Mouse (Mus musculus) frontal cortex, postnatal 25 days (tissue): ENCODE results near the gene Vsig10.
"Not testable (repeated sequence)": the region's sequence is repeated elsewhere in the genome, so short reads cannot be mapped to it uniquely, and the experiment has no call there.

Experiments
- DNase-seq, 2 experiments: peaks; one replicate each; pipeline ENCODE4 v3.0.0; 2022; ENCODE audit warnings: low spot score in 2 of 2

Gene Vsig10

GRCm38 (mm10) chr5:117355648-117356303, 36.9 kb downstream of the Vsig10 start:
- no peak for DNase-seq

DNA sequence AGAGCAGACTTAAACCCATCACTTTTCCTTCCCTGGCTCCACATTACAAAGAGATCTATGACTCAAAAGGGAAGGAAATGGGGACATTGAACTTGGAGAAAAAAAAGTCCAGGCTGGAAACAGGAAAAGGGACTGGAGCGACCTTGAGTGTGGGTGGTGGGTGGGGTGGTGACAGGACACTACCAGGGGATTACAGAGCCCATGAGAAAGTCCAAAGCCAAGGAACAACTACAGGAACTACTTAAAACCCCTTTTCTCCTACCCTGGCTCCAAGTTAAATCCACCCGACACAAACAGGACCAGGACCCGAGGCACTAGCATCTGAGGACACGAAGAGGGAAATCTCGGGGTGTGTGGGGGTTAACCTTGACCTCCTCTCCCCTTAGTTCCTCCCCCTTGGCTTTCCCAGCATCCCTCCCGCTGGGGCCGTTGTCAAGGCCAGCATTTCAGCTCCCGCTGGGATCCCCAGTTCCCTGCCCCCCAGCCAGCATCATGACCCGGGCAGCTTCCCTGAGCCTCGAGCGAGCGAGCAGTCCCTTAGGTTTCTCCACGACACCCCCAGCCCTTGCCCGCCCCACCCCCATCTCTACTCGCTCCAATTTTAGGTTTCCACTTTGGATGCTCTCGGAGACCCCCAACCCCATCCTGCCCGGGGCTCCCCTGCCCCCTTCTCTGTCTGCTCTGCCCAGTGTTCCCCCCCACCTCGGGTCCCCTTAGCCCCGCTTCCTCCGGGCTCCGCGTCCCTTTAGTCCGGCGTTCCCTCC, 37.7 kb downstream of the Vsig10 start:
- no peak for DNase-seq

GRCm38 (mm10) chr5:117357129-117357477, 38.2 kb downstream of the Vsig10 start, which contains the start of gene Wsb2:
Gene Wsb2 (plus strand): TSS chr5:117357304.
- peak; percentile 39 to 62 for DNase-seq

GRCm38 (mm10) chr5:117357478-117358247, 38.8 kb downstream of the Vsig10 start:
- DNase-seq: no peak

DNA sequence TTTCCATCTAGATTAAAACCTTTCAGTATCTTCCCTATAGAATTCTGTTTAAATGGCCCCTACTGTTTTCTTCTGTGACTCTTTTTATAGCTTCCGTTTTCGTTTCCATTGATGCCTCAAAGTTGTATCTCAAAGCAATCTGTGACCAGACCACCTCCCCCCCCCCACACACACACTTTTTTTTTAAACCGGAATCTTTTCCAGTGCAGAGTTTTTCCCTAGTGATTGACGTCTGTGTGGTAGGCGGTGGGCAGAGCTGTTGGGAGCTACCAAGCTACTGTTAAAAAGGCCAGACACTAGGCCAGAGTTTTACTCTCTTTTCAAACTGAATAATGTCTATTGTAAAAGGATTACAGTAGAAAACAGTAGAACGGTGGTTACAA, 39.4 kb downstream of the Vsig10 start:
- no peak for DNase-seq

GRCm38 (mm10) chr5:117358725-117359124, 39.8 kb downstream of the Vsig10 start:
- peak; percentile 63 to 78 for DNase-seq

DNA sequence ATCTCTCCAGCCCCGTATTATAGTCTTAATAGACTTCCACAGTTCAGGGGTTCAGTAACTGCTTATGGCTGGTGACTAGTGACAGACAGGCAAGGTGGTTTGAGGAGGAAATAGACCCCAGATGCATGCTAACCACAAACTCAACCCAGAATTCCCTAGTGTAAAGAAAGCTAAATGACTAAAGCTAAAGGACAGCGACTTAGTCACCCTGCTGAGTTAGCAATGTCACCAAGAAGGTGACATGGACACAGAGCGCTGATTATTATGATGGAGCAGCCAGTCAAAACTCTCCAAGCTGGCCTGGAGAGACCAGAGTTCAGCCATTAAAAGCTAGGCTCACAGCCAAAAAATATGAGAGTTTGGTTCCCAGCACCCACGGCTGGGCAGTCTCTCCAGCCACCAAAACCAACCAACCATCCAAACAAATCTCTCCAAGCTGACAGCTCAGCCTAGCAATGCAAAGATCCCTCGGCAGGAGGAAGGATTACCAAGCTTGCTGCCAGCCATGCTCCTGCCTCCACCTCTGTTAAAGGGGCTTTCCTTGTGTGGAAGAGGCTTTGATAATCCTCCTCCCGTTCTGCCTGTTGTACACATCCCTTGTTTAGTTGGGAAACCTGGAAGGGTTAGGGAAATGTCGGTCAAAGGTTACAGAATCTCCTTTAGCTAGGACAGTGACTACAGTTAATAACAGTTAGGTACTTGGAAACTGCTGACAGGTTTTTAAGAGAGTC, 40.8 kb downstream of the Vsig10 start:
- DNase-seq: no peak

DNA sequence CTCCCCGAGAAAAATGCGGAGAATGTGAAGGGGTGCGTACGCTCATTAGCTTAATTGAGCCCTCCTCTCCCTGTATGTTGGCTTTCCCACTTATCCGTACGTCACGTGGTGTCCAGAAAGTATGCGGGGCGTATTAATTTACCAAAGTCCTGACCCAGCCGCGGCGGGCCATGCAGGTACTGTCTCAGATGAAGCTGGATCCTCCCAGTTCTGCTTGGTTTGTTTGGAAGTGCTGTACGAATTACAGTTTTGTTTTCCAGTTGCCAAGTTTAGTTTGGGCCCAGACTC, 41.3 kb downstream of the Vsig10 start:
- DNase-seq: no peak

GRCm38 (mm10) chr5:117360631-117361541, 42.0 kb downstream of the Vsig10 start:
- no peak for DNase-seq

DNA sequence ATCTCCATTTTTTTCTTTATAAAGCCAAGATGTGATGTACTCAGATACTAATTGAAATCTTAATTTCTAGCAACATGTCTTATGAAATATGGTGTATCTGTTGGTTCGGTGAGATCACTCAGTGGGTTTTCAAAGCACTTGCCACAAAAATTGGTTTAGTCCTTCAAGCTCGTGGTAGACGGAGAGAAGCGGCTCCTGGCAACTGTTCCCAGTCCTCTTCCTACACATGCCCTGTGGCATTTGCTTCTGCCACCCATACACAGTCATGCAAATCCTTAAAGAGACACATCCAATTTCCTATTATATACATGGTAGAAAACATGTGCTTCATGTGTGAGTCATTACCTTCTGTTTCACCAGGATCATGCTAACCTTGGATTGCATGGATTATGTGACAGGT, 42.7 kb downstream of the Vsig10 start:
- DNase-seq: no peak

GRCm38 (mm10) chr5:117363066-117363782, 44.3 kb downstream of the Vsig10 start:
- no peak for DNase-seq

GRCm38 (mm10) chr5:117364821-117365220, 45.9 kb downstream of the Vsig10 start:
- no peak for DNase-seq

DNA sequence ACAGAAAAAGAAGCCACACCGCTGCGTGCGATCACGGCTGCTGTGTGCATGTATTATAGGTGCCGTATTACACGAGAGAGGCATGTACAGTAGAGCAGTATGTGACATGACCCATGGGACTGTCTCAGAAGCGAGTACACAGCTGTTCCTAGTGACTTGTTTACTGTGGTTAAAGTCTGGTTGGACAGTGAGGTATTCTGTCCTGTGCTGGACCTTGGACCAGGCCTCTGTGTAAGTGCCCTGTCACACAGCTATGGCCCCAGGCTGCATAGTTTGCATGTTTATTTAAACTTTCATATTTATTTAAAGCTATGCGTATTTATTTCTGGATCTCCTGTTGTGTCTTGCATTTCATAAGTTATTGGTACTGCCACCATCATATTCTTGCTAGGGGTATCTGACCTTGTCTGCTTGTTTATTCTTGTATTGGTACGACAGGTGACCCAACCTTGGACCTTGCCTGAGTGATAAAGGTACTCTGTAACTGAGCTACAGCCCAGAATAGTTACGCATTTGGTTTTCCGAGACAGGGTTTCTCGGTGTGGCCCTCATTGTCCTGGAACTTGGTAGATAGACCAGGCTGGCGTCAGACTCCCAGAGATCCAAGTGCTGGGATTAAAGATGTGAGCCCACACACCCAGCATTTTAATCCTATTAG, 47.1 kb downstream of the Vsig10 start:
- DNase-seq: no peak

DNA sequence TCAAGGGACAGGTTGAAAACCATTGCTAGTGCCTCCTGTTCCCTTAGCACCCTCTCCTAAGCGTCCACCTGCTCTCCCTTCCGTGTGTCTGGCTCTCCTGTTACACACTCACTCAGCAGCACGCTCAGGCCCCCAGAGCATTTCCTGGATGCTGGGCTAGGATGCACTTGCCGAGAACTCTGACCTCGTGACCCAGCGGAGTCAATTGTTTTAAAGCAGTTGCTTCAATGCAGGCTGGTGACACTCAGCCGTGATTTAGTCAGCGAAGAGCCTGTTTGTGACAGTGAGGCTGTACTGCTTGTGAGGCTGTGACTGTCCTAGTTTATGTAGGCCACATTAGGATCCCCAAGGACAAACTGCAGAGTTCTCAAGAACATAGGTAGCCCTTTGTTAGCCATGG, 48.3 kb downstream of the Vsig10 start:
- no peak for DNase-seq

DNA sequence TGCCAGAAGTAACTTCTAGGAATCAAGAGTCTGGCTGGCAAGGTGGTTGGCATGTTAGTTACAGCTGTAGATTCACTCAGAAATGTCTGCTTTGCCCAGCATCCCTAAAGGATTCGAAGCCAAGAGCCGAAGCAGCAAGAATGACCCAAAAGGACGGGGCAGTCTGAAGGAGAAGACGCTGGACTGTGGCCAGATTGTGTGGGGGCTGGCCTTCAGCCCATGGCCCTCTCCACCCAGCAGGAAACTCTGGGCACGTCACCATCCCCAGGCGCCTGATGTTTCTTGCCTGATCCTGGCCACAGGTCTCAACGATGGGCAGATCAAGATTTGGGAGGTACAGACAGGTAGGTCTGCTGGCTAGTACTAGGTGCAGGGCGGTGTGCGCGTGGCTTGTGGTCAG, 51.7 kb downstream of the Vsig10 start:
- DNase-seq: no peak

DNA sequence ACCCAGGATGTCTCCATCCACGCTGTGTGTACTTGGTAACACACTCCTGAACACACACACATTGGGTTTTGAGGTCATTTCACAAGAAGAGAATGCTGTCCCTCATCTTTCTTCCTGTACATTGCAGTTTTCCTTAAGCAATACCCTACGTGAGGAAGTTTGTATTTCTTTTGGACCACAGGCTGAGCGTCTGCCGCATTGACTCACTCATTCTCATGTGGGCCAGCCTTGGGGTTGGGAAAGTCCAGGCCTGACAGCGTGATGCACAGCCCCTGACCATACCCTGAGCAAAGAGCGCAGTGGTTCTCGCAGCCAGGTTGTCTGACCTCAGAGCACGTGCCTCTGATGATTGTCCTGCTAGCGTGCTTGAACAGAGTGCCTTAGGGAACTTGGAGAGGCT, 54.5 kb downstream of the Vsig10 start:
- no peak for DNase-seq

DNA sequence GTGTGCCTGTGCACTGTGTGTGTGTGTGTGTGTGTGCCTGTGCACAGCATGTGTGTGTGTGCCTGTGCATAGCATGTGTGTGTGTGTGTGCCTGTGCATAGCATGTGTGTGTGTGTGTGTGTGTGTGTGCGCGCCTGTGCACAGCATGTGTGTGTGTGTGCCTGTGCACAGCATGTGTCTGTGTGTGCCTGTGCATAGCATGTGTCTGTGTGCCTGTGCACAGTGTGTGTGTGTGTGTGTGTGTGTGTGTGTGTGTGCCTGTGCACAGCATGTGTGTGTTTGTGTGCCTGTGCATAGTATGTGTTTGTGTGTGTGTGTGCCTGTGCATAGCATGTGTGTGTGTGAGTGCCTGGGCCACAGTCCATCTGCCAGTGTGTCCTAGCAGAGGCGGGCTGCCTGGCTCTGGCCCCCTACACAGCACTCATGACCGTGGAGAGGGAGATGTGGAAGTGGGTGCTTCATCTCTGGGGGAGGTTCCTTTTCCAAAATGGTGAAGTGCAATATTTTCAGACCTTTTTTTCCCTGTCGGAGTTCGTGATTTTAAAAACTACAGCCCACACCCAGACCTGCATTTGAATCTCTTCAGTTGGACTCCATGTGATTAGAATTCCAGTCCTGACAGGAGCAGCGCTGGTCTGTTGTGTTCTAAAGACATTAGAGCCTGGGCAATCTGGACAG, 55.6 kb downstream of the Vsig10 start:
- no peak for DNase-seq

DNA sequence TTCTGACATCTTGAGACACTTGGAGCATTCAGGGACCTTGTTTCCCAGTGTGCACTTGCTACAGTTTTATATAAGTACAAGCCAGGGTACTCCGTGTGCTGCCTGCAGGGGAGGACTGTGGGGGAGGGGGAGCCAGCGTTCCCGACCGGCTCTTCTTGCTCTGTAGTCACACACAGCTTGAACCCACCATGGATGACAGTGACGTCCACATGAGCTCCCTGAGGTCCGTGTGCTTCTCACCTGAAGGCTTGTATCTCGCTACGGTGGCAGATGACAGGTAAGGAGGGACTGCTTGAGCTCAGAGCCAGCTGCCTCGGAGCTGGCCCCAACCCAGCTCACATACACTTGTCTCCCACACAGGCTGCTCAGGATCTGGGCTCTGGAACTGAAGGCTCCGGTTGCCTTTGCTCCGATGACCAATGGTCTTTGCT, 57.5 kb downstream of the Vsig10 start:
- no peak for DNase-seq

- not testable (repeated sequence) for DNase-seq
Observed at GRCm38 (mm10) chr5:117377731-117378130, 58.8 kb downstream of the Vsig10 start.
